Mouse (Mus musculus) adrenal gland, adult 18-20 months (tissue): ENCODE measurements around the gene Mogat2. TPM values are rescaled to one million over a fixed set of nuclear protein-coding genes. Genes with fewer than 3 reads are reported as not detected.

Source experiments
- DNase-seq, 2 experiments: peaks; one replicate each; pipeline ENCODE4 v3.0.0; 2021 to 2022; ENCODE audit warnings: low spot score in 2 of 2
- long read RNA-seq, 2 experiments: library from polyadenylated mRNA; stranded (forward); transcript quantifications; one replicate each; pipeline ENCODE4 v2.0.0; 2021
- total RNA-seq, 2 experiments: library from RNA; stranded (reverse); gene quantifications; 1 replicate in 1 of 2; 2 replicates in 1 of 2; pipeline ENCODE4 v1.2.3; 2021

Gene Mogat2
- total RNA-seq: under 1 TPM; 0.43 to 0.99 TPM
- long read RNA-seq, experiment 1, partial matches to known transcripts: 0 of 1 reads
- long read RNA-seq, experiment 1, other reads (novel, unspliced or antisense): 0 of 1 reads
- long read RNA-seq, experiment 2: 0 reads

- DNase-seq: no peak
Observed at GRCm38 (mm10) chr7:99238417-99238816, at the start of gene Mogat2. Gene Mogat2, minus strand, starts transcription at chr7:99238619.

GRCm38 (mm10) chr7:99287287-99287686 is 48.9 kb upstream of the Mogat2 start:
- DNase-seq: no peak

GRCm38 (mm10) chr7:99279586-99279985 is 41.2 kb upstream of the Mogat2 start:
- DNase-seq: no peak

- no peak for DNase-seq
Observed at GRCm38 (mm10) chr7:99278309-99278708, 39.9 kb upstream of the Mogat2 start.

GRCm38 (mm10) chr7:99276679-99277078 is 38.3 kb upstream of the Mogat2 start:
- no peak for DNase-seq

- DNase-seq: no peak
Observed at GRCm38 (mm10) chr7:99275131-99275530, 36.7 kb upstream of the Mogat2 start.

- DNase-seq: no peak
Observed at GRCm38 (mm10) chr7:99271630-99272029, 33.2 kb upstream of the Mogat2 start.

GRCm38 (mm10) chr7:99268951-99269945 is 30.8 kb upstream of the Mogat2 start:
- DNase-seq: peak; percentile 13 to 27

- DNase-seq: no peak
Observed at GRCm38 (mm10) chr7:99268506-99268900, 30.1 kb upstream of the Mogat2 start.

- DNase-seq: peak; percentile 48 to 56
Observed at GRCm38 (mm10) chr7:99267897-99268505, 29.6 kb upstream of the Mogat2 start.

GRCm38 (mm10) chr7:99267251-99267896 is 29.0 kb upstream of the Mogat2 start, which contains the start of gene Map6:
Gene Map6, plus strand, starts transcription at chr7:99267447.
- no peak for DNase-seq

GRCm38 (mm10) chr7:99264597-99264996 is 26.2 kb upstream of the Mogat2 start:
- no peak for DNase-seq

GRCm38 (mm10) chr7:99263509-99263908 is 25.1 kb upstream of the Mogat2 start:
- no peak for DNase-seq

GRCm38 (mm10) chr7:99261900-99262299 is 23.5 kb upstream of the Mogat2 start:
- DNase-seq: no peak

- no peak for DNase-seq
Observed at GRCm38 (mm10) chr7:99255006-99255405, 16.6 kb upstream of the Mogat2 start.

GRCm38 (mm10) chr7:99250386-99250785 is 12.0 kb upstream of the Mogat2 start:
- DNase-seq: no peak

- DNase-seq: peak in 1 of 2 experiments; percentile 30
Observed at GRCm38 (mm10) chr7:99249582-99249911, 11.1 kb upstream of the Mogat2 start.

GRCm38 (mm10) chr7:99248906-99249581 is 10.6 kb upstream of the Mogat2 start:
- no peak for DNase-seq

- DNase-seq: no peak
Observed at GRCm38 (mm10) chr7:99248157-99248742, 9.8 kb upstream of the Mogat2 start.

GRCm38 (mm10) chr7:99242097-99242496 is 3.7 kb upstream of the Mogat2 start:
- no peak for DNase-seq
